Mouse (Mus musculus): ENCODE data around the gene Il33.

Gene Il33

GRCm38 (mm10) chr19:29953833-29954232, 28.9 kb downstream of the Il33 start:
- TF ChIP-seq GATA4 (IDR thresholded peaks at IDR 0.05; ENCODE audit: insufficient replicate concordance, low read length) = no peak

GRCm38 (mm10) chr19:29955454-29955853, 30.5 kb downstream of the Il33 start:
- TF ChIP-seq GATA4 (IDR thresholded peaks at IDR 0.05; ENCODE audit: insufficient replicate concordance, low read length) = no peak

DNA sequence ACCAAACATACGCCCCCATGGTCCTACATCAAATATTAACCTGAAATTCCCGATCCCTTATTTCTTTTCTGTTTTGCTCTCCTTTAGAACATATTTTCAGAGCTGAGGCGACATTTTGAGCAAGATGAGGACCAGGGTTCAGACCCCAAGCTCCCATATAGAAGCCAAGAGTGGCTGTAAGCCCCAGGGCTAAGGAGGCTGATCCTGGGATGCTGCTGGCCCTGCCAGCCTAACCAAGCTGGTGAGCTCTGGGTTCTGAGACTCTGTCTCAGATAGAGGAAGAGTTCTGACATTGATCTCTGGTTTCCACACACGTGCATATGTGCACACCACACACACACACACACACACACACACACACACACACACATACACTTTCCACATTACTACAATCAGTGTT, 36.0 kb downstream of the Il33 start:
- TF ChIP-seq GATA4 (IDR thresholded peaks at IDR 0.05; ENCODE audit: insufficient replicate concordance, low read length) = no peak

DNA sequence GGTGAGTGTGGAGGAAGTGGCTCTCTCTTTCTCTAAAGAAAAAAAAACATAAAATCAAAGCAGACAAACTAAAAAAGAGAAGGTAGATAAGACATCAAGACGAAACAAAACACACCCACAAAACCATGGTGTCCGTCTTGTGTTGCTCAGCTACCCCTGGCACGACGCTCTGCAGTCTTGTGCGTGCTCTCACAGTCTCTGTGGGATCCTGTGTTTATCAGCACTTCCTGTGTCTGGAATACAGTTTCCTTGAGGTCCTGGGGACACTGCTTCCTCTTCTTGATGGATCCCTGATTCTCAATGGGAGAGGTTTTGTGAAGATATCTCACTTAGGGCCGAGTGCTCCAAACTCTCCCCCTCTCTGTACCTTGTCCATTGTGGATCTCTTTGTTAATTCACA, 36.9 kb downstream of the Il33 start:
- peak; percentile 66; the same call in 1 of the 2 replicates for TF ChIP-seq GATA4 (IDR thresholded peaks at IDR 0.05; ENCODE audit: insufficient replicate concordance, low read length)

DNA sequence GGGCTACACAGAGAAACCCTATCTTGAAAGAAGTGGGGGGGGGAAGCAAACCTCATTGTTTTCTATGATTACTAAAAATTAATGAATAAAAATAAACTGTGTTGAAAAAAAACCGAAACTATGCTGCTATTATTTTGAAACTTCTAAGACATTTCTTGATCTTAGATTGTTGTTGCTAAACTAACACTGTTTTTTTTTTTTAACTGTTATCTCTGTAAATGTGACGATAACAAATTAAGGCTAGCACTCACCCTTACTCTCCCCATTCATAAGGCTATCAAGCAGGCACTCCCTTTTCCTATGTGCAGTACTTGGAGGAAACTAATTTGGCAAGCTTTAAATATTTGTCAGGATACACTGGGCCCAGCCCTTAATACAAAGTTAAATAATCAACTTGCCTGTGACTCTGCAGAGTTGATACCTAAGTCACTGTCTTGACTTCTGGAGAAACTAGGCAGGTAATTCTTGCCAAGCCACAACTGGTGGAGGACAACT, 38.7 kb downstream of the Il33 start:
- TF ChIP-seq GATA4 (IDR thresholded peaks at IDR 0.05; ENCODE audit: insufficient replicate concordance, low read length) = peak; percentile 92

GRCm38 (mm10) chr19:29967960-29968359, 43.0 kb downstream of the Il33 start:
- TF ChIP-seq GATA4 (IDR thresholded peaks at IDR 0.05; ENCODE audit: insufficient replicate concordance, low read length) = no peak

DNA sequence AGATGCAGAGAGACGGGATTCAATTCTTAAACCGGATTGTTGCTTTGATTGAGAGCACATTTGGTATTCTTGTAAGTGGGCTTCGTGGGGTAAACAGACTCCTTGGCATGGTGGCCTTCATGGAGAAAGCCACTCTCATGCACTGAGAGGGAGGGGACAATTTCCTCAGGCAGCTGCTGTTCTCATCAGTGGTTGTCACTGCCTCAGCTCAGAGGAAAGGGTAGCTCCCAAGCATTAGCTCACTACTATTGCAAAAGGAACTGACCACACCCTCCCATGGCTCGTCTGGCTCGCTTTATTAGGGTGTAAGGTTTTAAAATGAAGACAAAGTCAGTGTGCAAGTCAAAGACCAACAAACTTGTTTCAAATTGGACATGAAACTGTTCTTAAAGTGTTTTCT, 48.5 kb downstream of the Il33 start:
- TF ChIP-seq GATA4 (IDR thresholded peaks at IDR 0.05; ENCODE audit: insufficient replicate concordance, low read length) = no peak

- no peak for TF ChIP-seq GATA4 (IDR thresholded peaks at IDR 0.05; ENCODE audit: insufficient replicate concordance, low read length)
Measured at GRCm38 (mm10) chr19:29978847-29979246, 53.9 kb downstream of the Il33 start.

DNA sequence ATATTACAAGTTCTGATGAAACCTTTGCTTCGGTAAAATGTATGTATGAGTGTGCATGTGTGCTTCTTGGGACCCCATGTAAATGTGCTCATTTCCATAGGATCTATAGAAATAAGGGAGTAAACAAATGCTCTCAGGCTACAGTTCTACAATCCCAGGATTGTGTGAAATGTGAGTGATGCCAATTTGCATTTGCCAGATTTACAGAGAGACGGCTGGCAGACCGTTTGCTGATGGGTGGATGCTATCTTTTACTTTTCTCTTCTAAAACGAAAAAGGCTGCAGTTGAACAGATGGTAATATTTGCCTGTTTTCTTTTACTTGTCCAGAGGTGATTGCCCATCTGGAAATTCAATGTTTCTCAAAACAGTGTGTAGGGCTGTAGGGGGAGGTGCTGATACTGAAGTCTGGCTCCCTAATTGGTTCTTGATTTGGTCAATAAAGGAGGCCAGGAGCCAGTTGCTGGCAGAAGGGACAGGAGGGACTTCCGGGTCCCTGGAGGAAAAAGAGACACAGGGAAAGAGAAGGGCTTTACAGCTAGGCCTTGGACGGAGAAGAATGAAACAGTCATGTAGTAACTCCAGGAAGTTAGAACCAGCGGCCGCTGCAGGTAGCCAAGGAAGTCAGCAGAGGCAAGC, 54.7 kb downstream of the Il33 start:
- no peak for TF ChIP-seq GATA4 (IDR thresholded peaks at IDR 0.05; ENCODE audit: insufficient replicate concordance, low read length)

- TF ChIP-seq GATA4 (IDR thresholded peaks at IDR 0.05; ENCODE audit: insufficient replicate concordance, low read length) = no peak
Measured at GRCm38 (mm10) chr19:29984208-29985005, 59.5 kb downstream of the Il33 start.

DNA sequence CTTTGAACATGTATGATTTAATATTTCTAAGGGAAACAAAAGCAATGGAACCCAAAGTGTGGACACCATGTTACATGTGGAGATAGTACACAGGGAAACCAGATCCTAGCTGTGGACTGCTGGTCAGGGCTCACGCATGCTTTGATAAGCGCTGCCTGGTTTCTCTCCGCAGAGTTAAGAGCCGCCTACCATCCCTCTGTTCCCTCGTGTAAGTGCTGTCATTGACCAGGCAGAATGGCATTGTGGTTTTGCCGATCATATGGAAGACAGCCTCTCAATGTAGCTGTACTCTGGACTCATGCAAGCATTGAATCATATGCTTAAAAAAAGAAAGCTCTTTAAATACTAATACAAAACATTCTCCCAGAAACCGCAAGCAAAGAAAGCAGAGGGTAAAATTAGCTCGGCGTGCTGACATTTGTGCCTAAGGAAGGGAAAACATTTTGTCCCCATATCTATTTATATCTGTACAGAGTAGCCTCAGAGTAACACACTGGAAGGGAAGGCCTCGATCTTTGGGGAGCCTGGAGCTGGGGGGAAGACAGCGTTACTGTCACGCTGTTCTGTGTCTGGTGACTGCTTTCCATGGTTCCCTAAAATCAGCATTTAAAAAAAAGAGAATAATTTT, 61.7 kb downstream of the Il33 start:
- TF ChIP-seq GATA4 (IDR thresholded peaks at IDR 0.05; ENCODE audit: insufficient replicate concordance, low read length) = no peak

- no peak for TF ChIP-seq GATA4 (IDR thresholded peaks at IDR 0.05; ENCODE audit: insufficient replicate concordance, low read length)
Measured at GRCm38 (mm10) chr19:30000406-30001365, 75.8 kb downstream of the Il33 start.

GRCm38 (mm10) chr19:30001550-30001949, 76.6 kb downstream of the Il33 start:
- TF ChIP-seq GATA4 (IDR thresholded peaks at IDR 0.05; ENCODE audit: insufficient replicate concordance, low read length) = no peak

DNA sequence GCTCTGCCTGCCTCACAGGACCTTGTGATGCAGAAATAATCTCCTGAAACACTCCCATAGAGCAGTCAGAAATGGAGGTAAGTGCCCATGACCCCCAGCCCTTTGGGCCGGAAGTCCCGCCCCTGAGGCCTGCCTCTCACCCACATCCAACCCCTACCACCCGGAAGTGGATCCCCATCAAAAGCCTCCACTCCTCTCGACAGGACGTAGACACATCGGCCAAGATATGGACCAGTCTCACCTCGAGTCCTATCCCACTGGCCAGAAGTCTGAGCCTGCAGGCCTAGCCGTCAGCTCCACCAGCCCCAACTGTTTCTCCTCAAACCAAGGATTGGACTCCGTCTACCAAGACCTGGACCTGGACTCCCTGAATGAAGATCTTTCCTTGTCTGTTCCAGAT, 78.7 kb downstream of the Il33 start, which contains the start of gene Trpd52l3:
Gene Trpd52l3 (plus strand): TSS at position 170 of the 400 bp plus-strand sequence.
- TF ChIP-seq GATA4 (IDR thresholded peaks at IDR 0.05; ENCODE audit: insufficient replicate concordance, low read length) = no peak

DNA sequence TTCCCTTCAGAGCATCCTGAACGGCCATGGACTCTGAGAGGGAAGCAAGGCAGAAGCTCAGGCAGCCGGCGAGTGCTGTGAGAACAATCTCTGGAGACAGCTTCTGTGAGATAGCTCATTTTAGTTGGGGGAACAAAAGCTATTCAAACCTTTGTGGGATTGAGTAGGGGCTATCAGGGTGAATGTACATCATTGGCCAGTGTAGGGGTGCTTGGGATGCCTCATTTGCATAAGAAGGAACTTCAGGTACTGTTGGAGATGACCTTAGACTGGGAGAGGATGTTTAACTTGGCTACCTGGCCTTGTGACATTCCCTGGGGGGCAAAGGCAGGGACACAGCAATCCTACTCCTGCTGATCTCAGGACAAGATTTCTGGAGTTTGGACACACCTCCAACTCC, 81.5 kb downstream of the Il33 start:
- TF ChIP-seq GATA4 (IDR thresholded peaks at IDR 0.05; ENCODE audit: insufficient replicate concordance, low read length) = no peak
